ENCODE assay signal across 8 mouse cellular contexts in the genomic region with DNA sequence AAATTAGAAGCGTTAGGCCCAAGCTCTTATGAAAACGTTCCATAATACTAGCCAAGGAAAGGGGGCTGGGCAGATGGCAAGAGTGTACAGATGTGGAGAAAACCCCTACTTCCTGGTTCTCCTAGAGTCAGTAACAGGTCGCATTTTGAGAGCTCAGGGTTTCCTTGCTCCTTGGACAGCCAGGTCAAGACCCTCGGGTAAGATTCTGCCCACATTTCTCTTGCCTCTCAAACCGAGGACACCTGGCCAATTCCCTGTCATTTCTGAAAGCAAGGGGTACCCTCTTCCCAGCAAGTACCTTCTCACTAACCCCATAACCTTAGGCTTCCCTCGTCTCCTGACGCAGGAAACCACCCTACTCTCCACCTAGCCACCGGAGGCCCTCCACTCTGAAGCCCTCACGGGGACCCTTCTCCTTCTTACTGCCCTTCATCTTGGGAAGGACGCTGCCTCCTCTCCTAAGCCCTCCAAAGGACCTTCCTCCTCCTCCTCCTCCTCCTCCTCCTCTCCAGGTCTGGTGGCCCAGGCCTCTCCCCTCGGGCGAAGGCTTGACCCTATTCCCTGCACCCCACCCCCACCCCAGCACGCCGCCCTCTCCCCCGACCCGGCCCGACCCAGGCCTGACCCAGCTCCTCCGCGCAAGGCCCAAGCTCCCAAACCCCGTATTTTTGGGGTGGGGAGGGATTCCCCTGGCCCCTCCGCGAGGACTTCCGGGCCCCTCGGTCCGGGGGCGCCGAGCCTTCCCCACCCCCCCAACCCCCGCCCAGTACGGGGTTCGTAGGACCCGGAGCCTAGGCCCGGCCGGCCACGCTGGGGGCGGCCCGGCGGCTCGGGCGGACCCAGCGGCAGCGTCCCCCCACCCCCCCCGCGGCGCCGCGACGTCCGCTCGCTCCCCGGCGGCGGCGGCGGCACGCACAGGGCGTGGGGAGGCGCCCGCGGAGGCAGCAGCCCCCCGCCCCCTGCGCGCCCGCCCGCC. TPM values are rescaled to one million over a fixed set of nuclear protein-coding genes. Genes with fewer than 3 reads are reported as not detected.
DNase-seq lines count a peak whose midpoint lies in the region; ATAC-seq and TF ChIP-seq lines count a peak whose summit lies in the region.

No protein-coding gene starts in this region.

- peak overlapping the region; percentile 90 for H3K27ac ChIP-seq in forebrain, embryonic 11.5 days (ENCODE audit: low read depth, low read length)
- peak overlapping the region; percentile 91 for H3K27ac ChIP-seq in limb, embryonic 14.5 days (replicated peaks; ENCODE audit: low read depth, low read length)
- H3K27ac ChIP-seq in midbrain, embryonic 15.5 days, result peak overlapping the region; percentile 89

- 4% methylated on average over 31 of the region's 64 CpGs for WGBS in forebrain, embryonic 11.5 days
- WGBS in limb, embryonic 14.5 days, result 1% methylated on average over 29 of the region's 64 CpGs
- WGBS in midbrain, embryonic 15.5 days, result 5% methylated on average over 21 of the region's 64 CpGs

- peaks cover 5% of the 10 kb centered on the region; the same call in 1 of the 2 replicates for H3K4me1 ChIP-seq in forebrain, embryonic 11.5 days (replicated peaks; ENCODE audit: control insufficient read depth, insufficient read depth, low read length)
- H3K4me1 ChIP-seq in limb, embryonic 14.5 days (ENCODE audit: control insufficient read depth, insufficient read depth, low read length), result peaks cover 16% of the 10 kb centered on the region
- peaks cover 27% of the 10 kb centered on the region for H3K4me1 ChIP-seq in midbrain, embryonic 15.5 days

- DNase-seq in kidney, adult 18-20 months, result peak; percentile 65
- no peak for DNase-seq in kidney, adult 11 months
- peak; percentile 17 to 20 for DNase-seq in adrenal gland, postnatal 4 days (ENCODE audit: low spot score in 2 of 2)
- DNase-seq in forebrain, embryonic 11.5 days (ENCODE audit: low spot score), result peak; percentile 82
- peak; percentile 39 to 75 for DNase-seq in heart, postnatal 36 days
- peak; percentile 59 for DNase-seq in limb, embryonic 14.5 days (ENCODE audit: low spot score)
- peak; percentile 60 for DNase-seq in testis, postnatal 14 days (ENCODE audit: low spot score)

- no peaks in the 10 kb centered on the region for H3K9me3 ChIP-seq in forebrain, embryonic 11.5 days (ENCODE audit: control insufficient read depth, low read length)
- no peaks in the 10 kb centered on the region for H3K9me3 ChIP-seq in limb, embryonic 14.5 days (ENCODE audit: control insufficient read depth, low read length)
- no peaks in the 10 kb centered on the region for H3K9me3 ChIP-seq in midbrain, embryonic 15.5 days

- H3K9ac ChIP-seq in forebrain, embryonic 11.5 days (ENCODE audit: low read length), result peak overlapping the region; percentile 94
- H3K9ac ChIP-seq in limb, embryonic 14.5 days (ENCODE audit: low read depth, low read length, severe bottlenecking), result peak overlapping the region; percentile 95
- H3K9ac ChIP-seq in midbrain, embryonic 15.5 days, result peak overlapping the region; percentile 89

- H3K27me3 ChIP-seq in forebrain, embryonic 11.5 days (ENCODE audit: control insufficient read depth, insufficient read depth, low read length), result no peaks in the 10 kb centered on the region
- H3K27me3 ChIP-seq in limb, embryonic 14.5 days (ENCODE audit: control insufficient read depth, insufficient read depth, low read length), result no peaks in the 10 kb centered on the region
- H3K27me3 ChIP-seq in midbrain, embryonic 15.5 days (replicated peaks), result no peaks in the 10 kb centered on the region

- peak overlapping the region; percentile 76 for H3K4me2 ChIP-seq in forebrain, embryonic 11.5 days (ENCODE audit: low read depth, low read length, severe bottlenecking)
- peak overlapping the region; percentile 91 for H3K4me2 ChIP-seq in limb, embryonic 14.5 days (replicated peaks; ENCODE audit: low read depth, low read length, severe bottlenecking)
- H3K4me2 ChIP-seq in midbrain, embryonic 15.5 days, result peak overlapping the region; percentile 75

- peak; percentile 69 for ATAC-seq in forebrain, embryonic 11.5 days (replicated peaks; ENCODE audit: low FRiP score)
- ATAC-seq in limb, embryonic 14.5 days (ENCODE audit: low FRiP score, low read depth), result peak; percentile 82
- peak; percentile 75 for ATAC-seq in midbrain, embryonic 15.5 days (replicated peaks)

- H3K36me3 ChIP-seq in forebrain, embryonic 11.5 days (ENCODE audit: control insufficient read depth, insufficient read depth, low read length), result no peaks in the 10 kb centered on the region
- no peaks in the 10 kb centered on the region for H3K36me3 ChIP-seq in limb, embryonic 14.5 days (ENCODE audit: control insufficient read depth, insufficient read depth, low read length)
- no peaks in the 10 kb centered on the region for H3K36me3 ChIP-seq in midbrain, embryonic 15.5 days (replicated peaks)

- no peak for TF ChIP-seq POLR2A in limb, embryonic 14.5 days (IDR thresholded peaks at IDR 0.05; ENCODE audit: borderline replicate concordance, extremely low read depth, insufficient read depth, insufficient read length)

- H3K4me3 ChIP-seq in forebrain, embryonic 11.5 days (ENCODE audit: low read depth, low read length), result peak overlapping the region; percentile 91
- peak overlapping the region; percentile 80 for H3K4me3 ChIP-seq in limb, embryonic 14.5 days (replicated peaks; ENCODE audit: low read length)
- peak overlapping the region; percentile 85 for H3K4me3 ChIP-seq in midbrain, embryonic 15.5 days

- intact Hi-C loops in heart, postnatal 36 days (cut with DNase I), result loop anchor here (10.0 kb wide), 1 partner anchor 176 kb away; no protein-coding TSS in a partner anchor

RNA-seq across cellular contexts. Expression of gene Gmeb1, which starts 0.7 kb away (rescaled TPM):
- 10 to 100 TPM; 19.8 to 26.8 TPM for total RNA-seq in adrenal gland, postnatal 4 days (2021)
- 45.4 and 50.1 TPM in 2 replicates for polyA plus RNA-seq in forebrain, embryonic 11.5 days (2014; fragmentation: Nextera tagmentation; extraction: Ambion mirVana)
- 1 to 10 TPM; 8.8 to 9.6 TPM for total RNA-seq in heart, postnatal 36 days (2021)
- 33.8 and 34.2 TPM in 2 replicates for polyA plus RNA-seq in limb, embryonic 14.5 days (2012; rRNA removed)
- 28.4 and 34.0 TPM in 2 replicates for polyA plus RNA-seq in limb, embryonic 14.5 days (2014; fragmentation: Nextera tagmentation; extraction: Ambion mirVana)
- 45.7 and 47.4 TPM in 2 replicates for polyA plus RNA-seq in midbrain, embryonic 15.5 days (2015; fragmentation: Nextera tagmentation; extraction: Ambion mirVana)

RNA-seq across cellular contexts. Expression of gene Taf12, which starts 13.5 kb away (rescaled TPM):
- total RNA-seq in adrenal gland, postnatal 4 days (2021), result 10 to 100 TPM; 19.4 to 23.3 TPM
- polyA plus RNA-seq in forebrain, embryonic 11.5 days (2014; fragmentation: Nextera tagmentation; extraction: Ambion mirVana), result 66.8 and 68.0 TPM in 2 replicates
- total RNA-seq in heart, postnatal 36 days (2021), result 10 to 100 TPM; 28.2 to 34.8 TPM
- 24.6 and 31.5 TPM in 2 replicates for polyA plus RNA-seq in limb, embryonic 14.5 days (2012; rRNA removed)
- 47.8 and 52.2 TPM in 2 replicates for polyA plus RNA-seq in limb, embryonic 14.5 days (2014; fragmentation: Nextera tagmentation; extraction: Ambion mirVana)
- polyA plus RNA-seq in midbrain, embryonic 15.5 days (2015; fragmentation: Nextera tagmentation; extraction: Ambion mirVana), result 45.2 and 47.7 TPM in 2 replicates

RNA-seq across cellular contexts. Expression of gene Rab42, which starts 42.5 kb away (rescaled TPM):
- 1 to 10 TPM; 4.3 to 6.6 TPM for total RNA-seq in adrenal gland, postnatal 4 days (2021)
- 1.1 and 1.2 TPM in 2 replicates for polyA plus RNA-seq in forebrain, embryonic 11.5 days (2014; fragmentation: Nextera tagmentation; extraction: Ambion mirVana)
- under 1 TPM in 1 of 2 experiments, not detected in 1; 0.98 TPM for total RNA-seq in heart, postnatal 36 days (2021)
- polyA plus RNA-seq in limb, embryonic 14.5 days (2012; rRNA removed), result 2.0 TPM in 2 replicates
- polyA plus RNA-seq in limb, embryonic 14.5 days (2014; fragmentation: Nextera tagmentation; extraction: Ambion mirVana), result 1.0 and 1.2 TPM in 2 replicates
- polyA plus RNA-seq in midbrain, embryonic 15.5 days (2015; fragmentation: Nextera tagmentation; extraction: Ambion mirVana), result 2.0 and 2.4 TPM in 2 replicates

RNA-seq across cellular contexts. Expression of gene Ythdf2, which starts 48.6 kb away (rescaled TPM):
- 10 to 100 TPM; 61.7 to 63.4 TPM for total RNA-seq in adrenal gland, postnatal 4 days (2021)
- 158 and 161 TPM in 2 replicates for polyA plus RNA-seq in forebrain, embryonic 11.5 days (2014; fragmentation: Nextera tagmentation; extraction: Ambion mirVana)
- total RNA-seq in heart, postnatal 36 days (2021), result 10 to 100 TPM; 27.6 to 30.5 TPM
- 32.3 and 34.1 TPM in 2 replicates for polyA plus RNA-seq in limb, embryonic 14.5 days (2012; rRNA removed)
- polyA plus RNA-seq in limb, embryonic 14.5 days (2014; fragmentation: Nextera tagmentation; extraction: Ambion mirVana), result 109 and 118 TPM in 2 replicates
- 117 and 120 TPM in 2 replicates for polyA plus RNA-seq in midbrain, embryonic 15.5 days (2015; fragmentation: Nextera tagmentation; extraction: Ambion mirVana)
